Mouse (Mus musculus) heart, adult 9 months (tissue): Measurements from ENCODE around the gene Haus4.

Experiments
- DNase-seq, 2 experiments: peaks; one replicate each; pipeline ENCODE4 v3.0.0; 2022; ENCODE audit warnings: low spot score in 2 of 2

Gene Haus4

DNA sequence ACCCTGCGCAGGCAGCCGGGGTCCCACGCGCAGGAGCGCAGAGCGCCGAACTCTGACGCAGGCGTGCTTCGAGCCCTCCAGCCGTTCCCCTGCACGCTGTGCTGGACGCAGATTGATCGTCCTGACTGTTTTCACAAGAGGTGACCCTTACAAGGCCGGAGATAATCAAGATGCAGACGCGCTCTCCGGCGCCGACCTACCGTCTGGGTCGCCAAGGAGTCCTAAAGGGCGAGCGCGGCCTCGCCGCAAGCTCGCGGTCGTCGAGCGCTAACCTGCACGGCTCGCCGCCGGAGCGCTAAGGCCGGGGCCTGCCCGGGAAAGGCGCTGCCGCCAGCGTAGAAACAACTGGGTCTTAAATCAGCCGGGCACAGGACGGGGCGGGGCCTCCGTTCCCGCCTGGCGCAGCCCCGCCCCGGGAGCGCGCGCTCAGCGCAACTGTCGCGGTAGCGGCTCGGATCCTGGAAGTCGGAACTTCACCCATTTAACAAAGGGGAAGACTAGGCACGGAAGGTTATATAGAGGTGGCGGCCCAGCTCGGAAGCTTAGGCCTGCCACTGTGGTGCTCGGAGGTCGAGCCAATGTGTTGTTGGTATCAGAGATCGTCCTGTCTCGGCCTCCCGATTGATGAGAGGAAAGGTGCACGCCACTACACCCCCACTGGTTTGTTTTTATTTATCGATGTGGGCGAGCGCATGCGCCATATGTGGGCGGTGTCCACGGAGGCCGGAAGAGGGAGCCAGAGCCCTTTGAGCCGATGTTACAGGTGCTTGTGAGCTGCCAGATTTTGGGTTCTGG is at the start of gene Haus4:
TSS of gene Haus4 (minus strand) at position 642 of the 795 bp plus-strand sequence.
- DNase-seq: peak; percentile 83 to 87

DNA sequence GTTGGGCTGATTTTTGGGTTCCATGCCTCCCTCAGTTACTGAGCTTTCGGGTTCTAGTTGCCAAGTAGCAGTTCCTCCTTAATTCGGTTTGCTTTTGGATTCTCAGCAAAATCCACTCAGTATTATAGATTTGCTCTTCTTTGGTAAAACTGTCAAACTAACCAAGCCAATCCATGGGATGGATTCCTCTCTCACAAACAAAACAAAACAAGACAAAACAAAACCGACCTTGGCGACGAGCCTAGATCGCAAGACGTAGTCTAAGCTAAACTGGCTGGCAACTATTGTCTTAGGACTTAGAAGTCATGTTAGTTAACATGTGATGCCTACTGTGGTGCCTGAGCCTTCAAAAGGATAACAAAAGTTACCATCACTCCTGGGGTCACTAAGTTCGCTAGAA is 49.3 kb upstream of the Haus4 start:
- no peak for DNase-seq

DNA sequence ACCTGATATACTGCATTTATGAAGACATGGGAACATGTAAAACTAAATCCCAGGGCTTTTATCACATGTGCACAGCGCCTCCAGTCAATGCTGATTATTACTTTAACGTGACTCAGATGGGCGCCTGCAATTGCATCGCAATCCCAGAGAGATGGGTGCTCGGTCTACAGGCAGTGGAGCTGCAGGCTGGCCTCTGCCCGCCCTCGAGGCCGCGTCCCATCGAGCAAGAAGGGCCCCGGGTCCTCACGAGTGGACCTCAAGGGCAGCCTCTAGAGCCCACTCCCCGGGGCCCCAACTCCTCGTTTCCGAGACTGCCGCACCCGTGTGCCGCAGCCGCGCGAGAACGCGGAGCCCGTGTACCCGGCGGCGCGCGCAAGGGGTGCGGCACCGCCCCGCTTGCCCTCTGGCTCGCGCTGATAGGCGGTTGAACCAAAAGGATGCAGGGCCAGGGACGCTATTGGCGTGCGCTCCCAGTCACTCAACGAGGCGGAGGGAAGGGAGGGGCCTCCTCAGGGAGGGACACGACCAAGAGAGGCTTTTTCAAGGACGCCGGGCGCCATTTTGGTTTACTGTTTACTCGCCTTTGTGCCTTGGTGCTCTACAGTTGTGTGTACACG is 48.7 kb upstream of the Haus4 start:
- peak; percentile 97 to 98 for DNase-seq

DNA sequence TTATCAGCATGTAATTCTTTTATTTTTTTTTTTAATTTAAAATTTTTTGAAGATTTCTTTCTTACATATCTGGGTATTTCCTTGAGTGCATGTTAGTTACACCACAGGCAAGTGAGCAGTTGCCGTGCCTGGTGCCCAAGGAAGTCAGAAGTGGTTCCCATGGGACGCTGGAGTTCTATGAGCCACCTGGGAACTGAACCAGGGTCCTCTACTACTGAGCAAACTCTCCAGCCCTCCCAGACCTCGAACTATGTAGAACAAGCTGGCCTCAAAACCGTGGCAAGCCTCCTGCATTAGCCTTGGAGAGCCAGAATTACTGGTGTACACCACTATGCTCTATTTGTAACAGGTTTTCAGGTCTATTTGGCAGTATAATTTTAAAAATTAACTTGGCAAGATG is 48.2 kb upstream of the Haus4 start:
- no peak for DNase-seq

DNA sequence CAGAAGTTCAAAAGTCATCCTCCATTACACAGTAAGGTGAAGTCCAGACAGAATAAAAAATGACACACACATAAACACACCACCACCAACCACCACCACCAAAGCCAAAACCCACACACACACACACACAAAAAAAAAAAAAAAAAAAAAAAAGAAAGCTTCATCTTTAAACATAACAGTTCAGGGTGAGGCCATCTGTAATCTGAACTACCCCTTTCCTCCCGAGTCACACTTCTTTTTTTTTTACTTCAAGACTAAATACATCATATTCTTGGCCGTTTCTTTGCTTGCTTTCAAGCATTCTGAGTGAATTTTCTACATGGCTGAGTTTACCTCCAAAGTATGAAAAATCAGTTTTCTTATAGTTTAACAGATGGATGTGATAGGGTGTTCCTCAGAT is 47.2 kb upstream of the Haus4 start:
- no peak for DNase-seq

DNA sequence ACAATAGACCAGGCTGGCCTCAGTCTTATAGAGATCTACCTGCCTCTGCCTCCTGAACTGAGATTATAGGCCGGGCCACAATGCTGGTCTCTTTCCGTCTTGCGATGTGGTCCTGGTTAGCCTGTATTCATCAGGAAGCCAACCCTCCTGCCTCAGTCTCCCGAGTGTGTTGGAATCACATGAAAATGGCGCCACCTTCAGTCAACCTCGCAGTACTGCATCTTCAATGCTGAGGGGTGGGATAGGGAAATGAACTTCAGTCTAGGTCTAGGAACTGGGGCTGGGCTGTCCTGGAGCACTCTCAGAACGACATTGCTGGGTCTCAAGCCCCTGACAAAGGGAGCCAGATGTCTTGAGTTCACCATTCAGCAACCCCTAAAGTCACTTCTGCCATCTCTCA is 42.7 kb upstream of the Haus4 start:
- DNase-seq: no peak

DNA sequence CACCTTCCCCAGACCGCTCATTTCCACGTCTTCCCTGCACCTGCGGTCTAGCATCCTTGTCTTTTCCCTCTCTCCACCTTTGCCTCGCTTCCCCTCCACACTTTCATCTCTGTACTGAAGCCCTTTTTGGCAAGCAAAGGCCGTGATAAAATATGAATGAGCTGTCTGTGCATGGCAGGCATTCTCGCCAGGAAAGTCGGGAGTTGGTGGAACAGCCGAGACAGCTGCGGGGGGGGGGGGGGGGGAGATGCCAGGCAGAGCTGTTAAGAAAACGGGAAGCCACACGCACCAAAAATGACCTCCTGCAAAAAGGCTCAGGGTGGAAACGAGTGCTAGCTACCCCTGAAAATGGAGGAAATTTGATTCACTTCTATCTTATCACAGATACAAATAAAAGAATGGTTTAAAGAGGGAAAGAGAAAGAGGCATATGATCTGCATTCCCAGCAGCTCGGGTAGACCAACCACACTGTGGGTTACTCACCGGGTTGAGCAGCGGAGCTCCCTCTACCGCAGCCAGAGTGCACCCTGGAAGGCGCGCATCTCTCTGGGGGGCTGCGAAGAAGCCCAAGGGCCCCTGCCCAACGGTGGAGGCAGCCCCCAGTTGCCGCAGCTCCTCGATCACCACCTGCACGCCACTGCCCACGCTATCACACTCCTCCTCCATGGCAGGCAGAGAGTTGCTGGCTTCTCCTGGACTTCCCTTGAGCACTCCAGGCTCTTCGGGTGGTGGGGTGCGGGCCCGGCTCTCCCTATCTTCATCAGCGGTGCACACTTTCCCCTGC is 40.4 kb upstream of the Haus4 start:
- DNase-seq: no peak

DNA sequence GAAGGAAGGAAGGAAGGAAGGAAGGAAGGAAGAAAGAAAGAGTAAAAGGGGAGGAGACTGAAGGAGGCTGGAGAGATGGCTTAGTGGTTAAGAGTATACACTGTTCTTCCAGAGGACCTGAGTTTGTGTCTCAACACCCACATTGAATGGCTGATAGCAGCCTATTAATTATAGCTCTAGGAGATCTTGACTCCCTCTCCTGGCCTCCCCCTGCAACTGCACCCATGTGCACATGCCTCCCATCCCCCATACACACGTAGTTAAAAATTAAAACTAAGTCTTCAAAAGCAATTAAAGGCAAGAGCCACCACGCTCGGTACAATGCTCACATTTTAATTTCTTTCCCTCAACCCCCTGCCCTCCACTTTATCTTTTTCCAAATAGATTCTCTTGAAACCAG is 39.6 kb upstream of the Haus4 start:
- DNase-seq: no peak

DNA sequence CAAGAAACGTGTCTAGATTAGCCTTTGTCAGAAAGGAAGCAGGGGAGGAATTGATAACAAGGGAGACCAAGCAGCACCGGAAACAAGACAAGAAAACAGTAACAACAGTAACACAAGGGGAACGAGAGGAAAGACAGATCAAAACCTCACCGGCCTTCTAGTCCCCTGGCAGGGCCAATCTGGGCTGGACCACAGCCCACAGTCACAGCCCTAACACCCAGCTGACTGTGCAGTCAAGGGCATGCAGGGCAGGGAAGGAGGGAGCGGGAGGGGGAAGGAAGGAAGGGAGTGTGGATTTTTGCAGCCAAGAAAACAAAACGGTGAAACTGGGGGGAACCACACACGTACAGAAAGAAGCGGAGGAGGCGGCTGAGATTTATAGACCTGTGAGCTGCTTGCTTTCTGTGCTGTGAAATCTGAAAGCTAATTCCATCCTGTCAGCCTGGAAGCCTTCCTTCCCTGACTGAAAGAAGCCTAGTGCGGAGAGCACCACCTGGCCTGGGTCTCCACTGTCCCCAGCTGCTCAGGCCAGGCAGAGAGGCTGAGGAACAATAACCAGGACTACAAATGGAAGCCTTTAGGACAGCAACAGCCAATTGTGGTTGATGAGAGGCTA is 38.0 kb upstream of the Haus4 start:
- peak in 1 of 2 experiments; percentile 55 for DNase-seq

DNA sequence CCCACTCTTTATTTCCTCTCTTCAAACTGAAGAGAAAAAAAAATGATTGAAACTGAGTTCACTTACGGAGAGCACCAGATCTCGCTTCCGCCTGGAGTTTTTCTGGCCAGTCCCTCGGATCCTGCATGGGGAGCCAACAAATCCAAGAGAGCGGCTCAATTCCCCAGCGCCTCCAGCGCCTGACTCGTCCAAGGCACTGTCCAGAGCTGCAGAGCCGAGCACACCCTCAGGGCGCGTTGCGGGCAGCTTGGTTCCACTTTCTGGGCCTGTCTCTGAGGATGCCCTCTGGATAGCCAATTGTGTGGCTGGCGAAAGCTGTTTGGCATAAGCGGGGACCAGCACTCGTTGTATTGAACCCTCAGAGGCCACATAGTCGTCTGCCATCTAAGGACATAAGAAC is 36.6 kb upstream of the Haus4 start:
- no peak for DNase-seq

DNA sequence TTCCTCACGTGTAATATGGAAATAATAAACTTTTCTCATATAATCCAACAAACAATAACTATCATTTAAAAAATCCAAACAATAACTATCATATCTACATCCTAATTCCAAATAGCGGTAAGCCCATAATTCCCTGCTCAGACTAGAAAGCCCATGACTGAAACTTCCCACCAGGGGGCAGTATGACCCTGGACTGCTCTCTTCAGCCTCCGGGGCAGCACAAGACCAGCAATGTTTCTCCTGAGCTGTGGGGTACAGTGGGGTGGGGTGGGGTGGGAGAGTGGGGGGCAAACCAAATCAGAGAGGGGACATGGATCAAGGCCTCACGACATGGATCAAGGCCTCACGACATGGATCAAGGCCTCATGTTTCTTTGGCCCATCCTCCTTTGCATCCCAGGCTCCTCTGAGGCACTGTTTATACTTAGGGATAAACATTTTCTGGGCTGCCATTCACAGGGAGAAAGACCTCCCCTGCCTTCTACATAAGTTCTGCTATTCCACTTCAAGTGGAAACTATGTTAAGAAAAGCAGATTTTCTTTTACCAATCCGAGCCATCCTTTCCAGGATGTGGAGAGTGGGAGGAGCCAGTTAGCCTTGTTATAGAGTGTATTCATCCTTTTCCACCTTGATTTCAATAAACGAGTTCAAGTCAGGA is 29.4 kb upstream of the Haus4 start:
- DNase-seq: peak in 1 of 2 experiments; percentile 60

DNA sequence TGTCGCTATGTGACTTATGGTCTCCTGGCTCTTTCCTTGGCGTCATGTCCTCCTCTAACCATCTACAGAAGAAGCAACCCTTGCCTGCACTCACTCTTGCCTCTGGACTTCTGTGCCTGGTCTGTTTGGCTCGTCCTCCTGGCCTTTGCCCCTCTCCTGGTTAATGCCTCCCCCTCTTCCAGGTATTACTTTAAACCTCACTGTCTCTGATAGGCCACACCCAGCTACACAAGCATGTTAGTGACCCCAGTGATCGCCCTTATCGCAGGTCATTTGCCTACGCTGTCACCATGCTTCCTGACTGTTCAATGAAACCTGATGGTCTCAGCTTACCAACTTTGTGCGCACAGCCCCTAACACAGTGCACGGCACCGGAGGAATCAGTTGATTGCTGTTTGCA is 28.1 kb upstream of the Haus4 start:
- no peak for DNase-seq

DNA sequence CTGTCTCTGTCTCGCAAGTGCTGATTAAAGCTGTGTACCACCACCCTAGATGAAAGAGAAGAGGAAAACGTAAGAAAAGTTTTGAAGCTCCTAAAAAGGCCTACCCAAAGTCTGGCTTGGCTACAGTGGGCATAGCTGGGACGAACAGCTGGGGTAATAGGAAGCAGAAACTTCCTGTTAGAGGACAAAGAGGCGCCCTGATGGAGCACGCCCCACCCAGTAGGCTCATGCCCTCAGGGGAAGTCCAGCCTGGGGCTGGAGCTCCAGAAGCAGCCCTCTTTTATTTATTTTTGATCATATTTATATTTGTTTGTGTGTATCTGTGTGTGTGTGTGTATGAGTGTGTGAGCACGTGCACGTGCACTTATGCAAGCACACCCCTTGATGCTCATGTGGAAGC is 25.2 kb upstream of the Haus4 start:
- no peak for DNase-seq

DNA sequence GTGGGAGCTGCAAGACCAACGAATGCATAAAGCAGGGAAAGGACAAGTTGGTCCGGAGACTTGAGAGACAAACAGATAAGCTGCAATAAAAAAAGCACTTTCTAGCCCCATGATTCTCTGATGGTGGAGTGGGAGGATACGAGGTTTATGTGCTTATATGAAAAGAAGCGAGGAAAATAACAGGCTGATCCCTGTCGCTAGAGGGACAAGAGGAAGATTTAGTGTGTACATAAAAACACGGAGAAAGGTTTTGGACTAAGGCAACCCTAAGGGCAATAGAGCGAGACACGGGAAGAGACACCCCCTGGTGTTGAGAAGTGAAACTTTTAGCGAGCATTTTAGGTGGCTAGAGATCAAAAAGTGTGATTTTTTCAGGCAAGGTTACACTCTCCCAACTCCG is 23.6 kb upstream of the Haus4 start:
- peak; percentile 50 to 62 for DNase-seq

DNA sequence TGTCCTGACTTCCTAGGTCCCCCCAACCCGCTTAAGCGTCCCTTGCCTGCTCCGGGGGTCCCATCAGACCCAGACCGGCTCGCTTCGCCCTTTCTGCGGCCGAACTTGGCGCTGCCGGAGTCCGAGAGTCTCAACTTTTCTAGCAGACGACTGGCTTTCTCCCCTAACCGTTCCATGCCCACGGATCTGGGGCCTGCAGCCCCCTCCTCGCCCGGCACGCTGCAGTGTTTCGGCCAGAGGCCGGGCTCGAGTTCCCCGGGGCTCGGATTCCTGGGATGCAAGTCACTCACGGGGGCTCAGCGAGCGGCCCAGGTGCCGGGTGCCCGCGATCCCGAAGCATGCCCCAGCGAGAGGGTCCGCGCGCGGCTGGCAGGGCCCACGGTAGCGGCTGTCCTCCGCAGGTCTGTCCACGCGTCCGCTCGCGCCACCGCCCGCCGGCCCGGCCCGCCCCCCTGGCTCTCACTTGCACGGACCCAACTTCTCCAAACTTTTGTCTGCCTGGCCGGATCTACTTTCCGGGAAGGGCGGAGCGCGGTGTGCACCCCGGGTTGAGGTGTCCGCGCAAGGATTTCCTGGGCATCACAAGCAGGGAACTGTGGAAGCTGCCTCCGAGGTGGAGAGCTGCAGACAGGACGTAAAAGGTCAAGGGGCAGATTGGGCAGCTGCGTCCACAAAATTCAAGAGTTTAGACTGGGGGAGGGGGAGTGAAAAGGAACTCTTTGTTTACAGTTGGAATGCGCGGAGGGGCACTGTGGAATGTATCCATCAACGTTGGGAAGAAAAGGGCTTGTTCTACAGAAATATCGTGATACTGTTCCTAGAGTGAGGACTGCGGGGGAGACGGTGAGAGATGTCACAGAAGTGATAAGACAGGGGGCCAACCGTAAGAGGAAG is 22.9 kb upstream of the Haus4 start, which contains the start of gene Ajuba:
TSS of gene Ajuba (minus strand) at position 470 of the 894 bp plus-strand sequence.
- DNase-seq: peak; percentile 93 to 94

DNA sequence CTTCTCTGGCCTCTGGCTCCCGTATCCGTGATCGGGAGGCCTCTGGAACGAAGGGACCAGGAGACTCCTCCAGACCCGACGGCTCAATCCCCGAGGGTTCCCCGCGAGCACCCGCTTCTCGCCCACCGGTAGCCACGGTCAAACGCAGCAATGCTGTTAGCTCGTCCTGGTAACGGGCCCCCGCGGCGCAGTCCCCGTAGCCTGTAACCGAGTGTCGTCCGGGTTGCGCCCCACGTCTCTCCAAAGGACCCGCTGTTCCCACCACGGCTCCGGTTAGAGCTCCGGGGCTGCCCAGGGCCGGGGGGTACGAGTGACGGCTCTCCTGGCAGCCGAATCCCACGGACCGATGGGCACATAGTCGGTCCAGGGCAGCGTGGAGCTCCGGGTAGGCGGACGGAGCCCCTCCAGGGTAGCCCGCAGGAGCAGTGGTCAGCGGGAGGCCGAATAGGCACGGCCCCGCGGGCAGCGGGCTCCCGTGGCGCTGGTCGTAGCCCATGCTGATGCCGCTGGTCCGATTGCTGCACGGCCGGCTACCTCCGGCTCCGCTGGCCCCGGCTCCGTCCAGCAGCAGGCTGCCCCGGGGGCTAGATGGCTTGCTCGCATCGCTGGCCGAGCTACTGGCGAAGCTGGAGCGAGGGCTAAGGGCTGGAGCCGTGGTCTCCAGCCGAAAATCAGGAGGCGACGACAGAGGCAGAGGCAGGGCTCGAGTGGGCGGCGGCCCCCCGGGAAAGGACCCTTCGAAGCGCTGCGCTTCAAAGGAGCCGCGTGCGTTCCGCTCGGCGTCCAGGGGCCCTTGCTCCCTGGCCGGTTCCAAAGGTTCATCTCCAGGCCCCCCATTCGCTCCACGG is 22.0 kb upstream of the Haus4 start:
- no peak for DNase-seq

DNA sequence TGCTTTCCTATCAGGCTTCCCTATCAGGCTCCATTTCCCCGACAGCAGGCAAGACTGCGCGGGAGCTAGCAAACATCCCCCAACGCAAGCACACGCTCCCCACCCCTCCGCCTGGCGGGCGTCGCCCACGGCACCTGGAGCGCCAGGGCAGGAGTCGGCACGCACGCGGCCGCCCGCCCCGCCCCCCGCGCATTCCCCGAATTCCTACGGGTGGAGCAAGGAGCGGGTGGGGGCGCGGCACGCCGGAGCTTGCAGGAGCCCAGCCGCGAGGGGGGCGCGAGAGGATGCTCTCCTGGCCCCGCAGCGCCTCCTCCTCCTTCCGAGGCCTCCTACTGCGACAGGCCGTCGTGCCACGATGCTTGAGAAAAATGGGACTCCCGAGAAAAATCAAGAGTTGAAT is 21.2 kb upstream of the Haus4 start:
- DNase-seq: peak; percentile 52 to 56

DNA sequence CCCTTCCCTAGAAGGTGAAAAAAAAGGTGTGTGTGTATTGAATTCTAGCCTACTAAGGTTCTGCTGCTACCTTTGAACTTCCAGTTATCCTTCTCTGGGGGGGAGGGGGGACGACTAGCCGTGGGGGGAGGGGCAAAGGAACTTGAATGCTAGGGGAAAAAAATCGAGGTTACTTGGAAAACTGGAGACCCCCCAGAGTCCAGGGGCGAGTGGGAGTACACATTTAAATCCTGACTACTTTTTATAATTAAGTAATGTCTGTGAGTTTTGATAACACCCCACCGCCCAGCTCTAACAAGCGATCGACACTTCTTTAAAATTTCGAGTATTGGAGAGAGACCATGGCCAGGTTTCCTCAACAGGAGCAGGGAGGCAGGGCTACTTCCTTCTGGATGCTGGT is 20.6 kb upstream of the Haus4 start:
- no peak for DNase-seq

DNA sequence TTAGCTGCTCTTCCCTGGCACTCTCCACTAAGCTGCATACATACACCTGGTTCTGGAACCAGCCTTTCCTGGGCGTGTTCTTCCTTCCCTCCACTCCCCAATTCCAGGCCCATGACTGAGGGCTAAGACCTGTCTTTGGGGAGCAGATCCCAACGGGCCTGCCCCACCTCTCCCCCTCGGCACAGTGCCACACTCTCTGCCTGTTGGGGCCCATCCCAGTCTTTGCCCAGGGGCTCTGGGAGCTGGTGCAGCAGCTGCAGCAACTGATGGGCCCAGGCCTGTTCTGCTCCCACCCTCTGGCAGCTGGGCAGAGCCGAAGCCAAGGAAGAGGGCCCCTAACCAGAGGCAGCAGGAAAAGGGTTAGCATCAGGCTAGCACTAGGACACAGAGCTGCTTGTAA is 19.8 kb upstream of the Haus4 start:
- DNase-seq: no peak
